In genomic region chr7:5125549-5126406, GRCm38 (mm10) we compare ENCODE assay signal across 9 mouse cellular contexts. TPM values are rescaled to one million over a fixed set of nuclear protein-coding genes. Genes with fewer than 3 reads are reported as not detected.
DNase-seq lines count a peak whose midpoint lies in the region; ATAC-seq and TF ChIP-seq lines count a peak whose summit lies in the region.
"Had no signal": no experiment of that assay in that cellular context is flagged by ENCODE, and none has a peak within 500 bp of the region (broad histone marks: within the 10 kb centered on the region; RNA-seq: fewer than 3 reads in every experiment).

Rasl2-9 (minus strand) TSS chr7:5125950.

- no peaks in the 10 kb centered on the region for H3K36me3 ChIP-seq in forebrain, embryonic 13.5 days (ENCODE audit: poor library complexity, severe bottlenecking)
- H3K36me3 ChIP-seq in heart, postnatal 0 days (replicated peaks; ENCODE audit: control insufficient read depth, insufficient read depth, low read length), result no peaks in the 10 kb centered on the region
- H3K36me3 ChIP-seq in liver, embryonic 14.5 days (replicated peaks; ENCODE audit: control insufficient read depth, insufficient read depth, low read depth), result no peaks in the 10 kb centered on the region
- H3K36me3 ChIP-seq in stomach, embryonic 14.5 days (ENCODE audit: control insufficient read depth, insufficient read depth, low read length), result no peaks in the 10 kb centered on the region

- ATAC-seq in cerebellum, adult (ENCODE audit: insufficient number of reproducible peaks, low FRiP score, low TSS enrichment), result peak; percentile 31; the same call in 1 of the 2 replicates
- ATAC-seq in forebrain, embryonic 13.5 days, result peak; percentile 83
- peak; percentile 92 for ATAC-seq in heart, postnatal 0 days (ENCODE audit: insufficient read depth, low read depth)
- peak; percentile 70 for ATAC-seq in liver, embryonic 14.5 days (ENCODE audit: insufficient read depth)
- peak; percentile 74; the same call in 1 of the 2 replicates for ATAC-seq in stomach, embryonic 14.5 days (ENCODE audit: insufficient number of reproducible peaks, insufficient read depth, low FRiP score, low read depth)

- H3K4me2 ChIP-seq in forebrain, embryonic 13.5 days, result peak within 1 kb of the TSS; percentile 61
- peak within 1 kb of the TSS; percentile 60 for H3K4me2 ChIP-seq in heart, postnatal 0 days (ENCODE audit: low read depth, low read length)
- peak within 1 kb of the TSS; percentile 63 for H3K4me2 ChIP-seq in liver, embryonic 14.5 days (ENCODE audit: low read depth)
- peak within 1 kb of the TSS; percentile 46 for H3K4me2 ChIP-seq in stomach, embryonic 14.5 days (replicated peaks; ENCODE audit: low read depth, low read length)

- H3K9me3 ChIP-seq in forebrain, embryonic 13.5 days (replicated peaks), result no peaks in the 10 kb centered on the region
- no peaks in the 10 kb centered on the region for H3K9me3 ChIP-seq in heart, postnatal 0 days (replicated peaks; ENCODE audit: control insufficient read depth, low read length)
- no peaks in the 10 kb centered on the region for H3K9me3 ChIP-seq in liver, embryonic 14.5 days (ENCODE audit: control insufficient read depth, low read length)
- H3K9me3 ChIP-seq in stomach, embryonic 14.5 days (ENCODE audit: control insufficient read depth, low read depth, low read length), result no peaks in the 10 kb centered on the region

- no peaks in the 10 kb centered on the region for H3K27me3 ChIP-seq in forebrain, embryonic 13.5 days
- H3K27me3 ChIP-seq in heart, postnatal 0 days (ENCODE audit: control insufficient read depth, insufficient read depth, low read length), result no peaks in the 10 kb centered on the region
- no peaks in the 10 kb centered on the region for H3K27me3 ChIP-seq in liver, embryonic 14.5 days (ENCODE audit: control insufficient read depth, insufficient read depth, low read length)
- H3K27me3 ChIP-seq in stomach, embryonic 14.5 days (ENCODE audit: control insufficient read depth, insufficient read depth, low read length), result no peaks in the 10 kb centered on the region

- peak within 1 kb of the TSS; percentile 55 for H3K9ac ChIP-seq in forebrain, embryonic 13.5 days
- H3K9ac ChIP-seq in heart, postnatal 0 days (replicated peaks; ENCODE audit: low read depth, low read length), result 0 out of 2 replicates have a peak within 1 kb of the TSS, but pooled peaks have one; percentile 1
- H3K9ac ChIP-seq in liver, embryonic 14.5 days (replicated peaks), result peak within 1 kb of the TSS; percentile 32
- no peak within 1 kb of the TSS for H3K9ac ChIP-seq in stomach, embryonic 14.5 days (replicated peaks; ENCODE audit: low read depth, low read length)

- no peak within 1 kb of the TSS for H3K27ac ChIP-seq in forebrain, embryonic 13.5 days
- peak within 1 kb of the TSS; percentile 73 for H3K27ac ChIP-seq in heart, postnatal 0 days (ENCODE audit: low read depth)
- H3K27ac ChIP-seq in liver, embryonic 14.5 days, result no peak within 1 kb of the TSS
- H3K27ac ChIP-seq in stomach, embryonic 14.5 days (ENCODE audit: low read length), result no peak within 1 kb of the TSS

- peak within 1 kb of the TSS; percentile 38 for H3K4me3 ChIP-seq in forebrain, embryonic 13.5 days
- peak within 1 kb of the TSS; percentile 31 for H3K4me3 ChIP-seq in heart, postnatal 0 days (ENCODE audit: low read depth, low read length)
- peak within 1 kb of the TSS; percentile 34 to 49 for H3K4me3 ChIP-seq in liver, embryonic 14.5 days (ENCODE audit: insufficient read depth in 1 of 2, low read depth in 2 of 2, low read length in 2 of 2)
- H3K4me3 ChIP-seq in stomach, embryonic 14.5 days (ENCODE audit: low read depth, low read length), result peak within 1 kb of the TSS; percentile 13

- 16% methylated on average over 42 of the region's 42 CpGs for WGBS in forebrain, embryonic 13.5 days
- WGBS in heart, postnatal 0 days, result 20% methylated on average over 42 of the region's 42 CpGs
- 13% methylated on average over 42 of the region's 42 CpGs for WGBS in liver, embryonic 14.5 days (ENCODE audit: insufficient replicate concordance)
- 17% methylated on average over 42 of the region's 42 CpGs for WGBS in stomach, embryonic 14.5 days

- peak; percentile 8 to 23 for DNase-seq in CD8-positive naive resting alpha-beta T cell, adult 2 months (ENCODE audit: low read depth in 2 of 2, low spot score in 2 of 2)
- peak; percentile 67 for DNase-seq in heart, postnatal 0 days (ENCODE audit: low spot score)
- peak; percentile 85 to 89 for DNase-seq in kidney, postnatal 4 days
- peak in 2 of 3 experiments; percentile 20 to 33 for DNase-seq in liver, embryonic 14.5 days (ENCODE audit: low read depth in 3 of 3, low spot score in 3 of 3)
- DNase-seq in neural tube, embryonic 10.5 days (ENCODE audit: extremely low spot score, low spot score), result peak; percentile 72

- no peaks in the 10 kb centered on the region for H3K4me1 ChIP-seq in forebrain, embryonic 13.5 days
- peaks cover 5% of the 10 kb centered on the region; the same call in 1 of the 2 replicates for H3K4me1 ChIP-seq in heart, postnatal 0 days (ENCODE audit: control insufficient read depth, insufficient read depth)
- peaks cover 0 to 6% of the 10 kb centered on the region in 2 experiments; a peak in 1 of 4 replicates for H3K4me1 ChIP-seq in liver, embryonic 14.5 days (replicated peaks; ENCODE audit: control insufficient read depth in 2 of 2, insufficient read depth in 2 of 2, low read length in 1 of 2)
- no peaks in the 10 kb centered on the region for H3K4me1 ChIP-seq in stomach, embryonic 14.5 days (ENCODE audit: control insufficient read depth, insufficient read depth, low read length)

- TF ChIP-seq EP300 in heart, postnatal 0 days (IDR thresholded peaks at IDR 0.05; ENCODE audit: low read depth), result peak; percentile 47; the same call in 1 of the 2 replicates
- no peak for TF ChIP-seq EP300 in liver, embryonic 14.5 days (IDR thresholded peaks at IDR 0.05; ENCODE audit: low read depth)

- TF ChIP-seq CTCF in heart, postnatal 0 days (IDR thresholded peaks at IDR 0.05; ENCODE audit: low read depth), result peak; percentile 80
- TF ChIP-seq CTCF in liver, embryonic 14.5 days (IDR thresholded peaks at IDR 0.05; ENCODE audit: low read depth), result peak; percentile 93

RNA-seq across cellular contexts. Expression of gene Rasl2-9, which starts in this region (rescaled TPM):
- polyA plus RNA-seq in forebrain, embryonic 13.5 days (2015; fragmentation: Nextera tagmentation; extraction: Ambion mirVana), result 0.29 and 0.30 TPM in 2 replicates
- 0.35 and 1.1 TPM in 2 replicates for total RNA-seq in heart, postnatal 0 days (2014; rRNA removed; ENCODE audit: low replicate concordance)
- polyA plus RNA-seq in heart, postnatal 0 days (2015; fragmentation: Nextera tagmentation; extraction: Ambion mirVana), result 4.4 and 6.5 TPM in 2 replicates
- polyA plus RNA-seq in liver, embryonic 14.5 days (2012; rRNA removed), result 0.08 and 0.28 TPM in 2 replicates
- 0.28 and 0.38 TPM in 2 replicates for polyA plus RNA-seq in liver, embryonic 14.5 days (2014; fragmentation: Nextera tagmentation; extraction: Ambion mirVana)
- 0.25 TPM in 1 of 2 replicates, not detected in the other for polyA plus RNA-seq in stomach, embryonic 14.5 days (2014; fragmentation: Nextera tagmentation; extraction: Ambion mirVana)
- total RNA-seq: MEL had no signal

Comparison
In these comparisons a context has a peak if more than half of its experiments do, and no peak if none do; other contexts are left out.
1. Peak in ATAC-seq, H3K4me3 ChIP-seq, H3K9ac ChIP-seq and H3K4me2 ChIP-seq in forebrain, embryonic 13.5 days; RNA of the gene not detected or under 1 TPM.
2. Peak in DNase-seq, ATAC-seq, H3K4me3 ChIP-seq, H3K9ac ChIP-seq and H3K4me2 ChIP-seq in liver, embryonic 14.5 days; RNA of the gene not detected or under 1 TPM.
3. Peak in ATAC-seq, H3K4me3 ChIP-seq and H3K4me2 ChIP-seq in stomach, embryonic 14.5 days; RNA of the gene not detected or under 1 TPM.
4. DNase-seq: peak in every context shown above with its lines; median percentile 87 in kidney, postnatal 4 days; 72 in neural tube, embryonic 10.5 days; 67 in heart, postnatal 0 days; 26 in liver, embryonic 14.5 days; 16 in CD8-positive naive resting alpha-beta T cell, adult 2 months.
5. ATAC-seq: peak in every context shown above with its lines; median percentile 92 in heart, postnatal 0 days; 83 in forebrain, embryonic 13.5 days; 74 in stomach, embryonic 14.5 days; 70 in liver, embryonic 14.5 days; 31 in cerebellum, adult.